Comparison of ENCODE assay signal across 8 mouse cellular contexts in genomic region chr12:111162312-111163061, GRCm38 (mm10). TPM values are rescaled to one million over a fixed set of nuclear protein-coding genes. Genes with fewer than 3 reads are reported as not detected.
DNase-seq lines count a peak whose midpoint lies in the region; ATAC-seq lines count a peak whose summit lies in the region.

No protein-coding gene starts in this region.

- peak overlapping the region; percentile 96 for H3K27ac ChIP-seq in forebrain, embryonic 16.5 days (ENCODE audit: low read length)
- H3K27ac ChIP-seq in intestine, embryonic 14.5 days (ENCODE audit: low read depth) = peak overlapping the region; percentile 43; the same call in 1 of the 2 replicates
- H3K27ac ChIP-seq in limb, embryonic 15.5 days = no peak overlapping the region
- peak overlapping the region; percentile 57 for H3K27ac ChIP-seq in neural tube, embryonic 12.5 days

- no peaks in the 10 kb centered on the region for H3K9me3 ChIP-seq in forebrain, embryonic 16.5 days (ENCODE audit: control insufficient read depth, low read length)
- H3K9me3 ChIP-seq in intestine, embryonic 14.5 days (ENCODE audit: control insufficient read depth, low read length) = no peaks in the 10 kb centered on the region
- H3K9me3 ChIP-seq in limb, embryonic 15.5 days = no peaks in the 10 kb centered on the region
- no peaks in the 10 kb centered on the region for H3K9me3 ChIP-seq in neural tube, embryonic 12.5 days

- peak overlapping the region; percentile 55 for H3K9ac ChIP-seq in forebrain, embryonic 16.5 days (replicated peaks; ENCODE audit: low read depth, low read length)
- peak overlapping the region; percentile 29; the same call in 1 of the 2 replicates for H3K9ac ChIP-seq in intestine, embryonic 14.5 days (ENCODE audit: low read length)
- H3K9ac ChIP-seq in limb, embryonic 15.5 days = no peak overlapping the region
- H3K9ac ChIP-seq in neural tube, embryonic 12.5 days = 0 out of 2 replicates have a peak overlapping the region, but pooled peaks have one; percentile 21

- no peaks in the 10 kb centered on the region for H3K27me3 ChIP-seq in forebrain, embryonic 16.5 days (replicated peaks; ENCODE audit: control insufficient read depth, insufficient read depth, low read length)
- H3K27me3 ChIP-seq in intestine, embryonic 14.5 days (replicated peaks; ENCODE audit: control insufficient read depth, insufficient read depth, low read length) = no peaks in the 10 kb centered on the region
- no peaks in the 10 kb centered on the region for H3K27me3 ChIP-seq in limb, embryonic 15.5 days
- H3K27me3 ChIP-seq in neural tube, embryonic 12.5 days (replicated peaks) = no peaks in the 10 kb centered on the region

- H3K36me3 ChIP-seq in forebrain, embryonic 16.5 days (ENCODE audit: control insufficient read depth, insufficient read depth) = no peaks in the 10 kb centered on the region
- H3K36me3 ChIP-seq in intestine, embryonic 14.5 days (ENCODE audit: control insufficient read depth, insufficient read depth, low read length) = no peaks in the 10 kb centered on the region
- no peaks in the 10 kb centered on the region for H3K36me3 ChIP-seq in limb, embryonic 15.5 days
- H3K36me3 ChIP-seq in neural tube, embryonic 12.5 days = no peaks in the 10 kb centered on the region

- DNase-seq in testis, postnatal 10 days (ENCODE audit: low spot score) = peak; percentile 53
- no peak for DNase-seq in testis, postnatal 14 days (ENCODE audit: low spot score)
- peak; percentile 76 for DNase-seq in intestine, embryonic 14.5 days (ENCODE audit: low spot score)
- no peak for DNase-seq in T-cell, adult 2 months (ENCODE audit: low spot score)
- no peak for DNase-seq in urinary bladder, adult 2 months (ENCODE audit: low spot score)

- peak overlapping the region; percentile 53 for H3K4me2 ChIP-seq in forebrain, embryonic 16.5 days (ENCODE audit: low read length)
- H3K4me2 ChIP-seq in intestine, embryonic 14.5 days (ENCODE audit: low read length) = peak overlapping the region; percentile 47
- H3K4me2 ChIP-seq in limb, embryonic 15.5 days = peak overlapping the region; percentile 45
- peak overlapping the region; percentile 52 for H3K4me2 ChIP-seq in neural tube, embryonic 12.5 days (replicated peaks)

- peak; percentile 62 for ATAC-seq in forebrain, embryonic 16.5 days
- ATAC-seq in intestine, embryonic 14.5 days (replicated peaks; ENCODE audit: low FRiP score, low TSS enrichment, low read depth) = no peak
- ATAC-seq in limb, embryonic 15.5 days (ENCODE audit: insufficient number of reproducible peaks, low FRiP score, low TSS enrichment, low read depth) = no peak
- ATAC-seq in neural tube, embryonic 12.5 days (ENCODE audit: low FRiP score, low read depth) = no peak

- peak overlapping the region; percentile 32 for H3K4me3 ChIP-seq in forebrain, embryonic 16.5 days (replicated peaks; ENCODE audit: low read length)
- H3K4me3 ChIP-seq in intestine, embryonic 14.5 days (ENCODE audit: low read depth, low read length) = peak overlapping the region; percentile 15; the same call in 1 of the 2 replicates
- H3K4me3 ChIP-seq in limb, embryonic 15.5 days = peak overlapping the region; percentile 25
- peak overlapping the region; percentile 21 for H3K4me3 ChIP-seq in neural tube, embryonic 12.5 days

- peaks cover 38% of the 10 kb centered on the region for H3K4me1 ChIP-seq in forebrain, embryonic 16.5 days (replicated peaks; ENCODE audit: control insufficient read depth, insufficient read depth, low read length)
- H3K4me1 ChIP-seq in intestine, embryonic 14.5 days (replicated peaks; ENCODE audit: control insufficient read depth, insufficient read depth, low read length) = peaks cover 23% of the 10 kb centered on the region
- H3K4me1 ChIP-seq in limb, embryonic 15.5 days = peaks cover 35% of the 10 kb centered on the region
- peaks cover 36% of the 10 kb centered on the region for H3K4me1 ChIP-seq in neural tube, embryonic 12.5 days

- 4% methylated on average over 16 of the region's 16 CpGs for WGBS in forebrain, embryonic 16.5 days
- 13% methylated on average over 16 of the region's 16 CpGs for WGBS in intestine, embryonic 14.5 days
- WGBS in limb, embryonic 15.5 days = 13% methylated on average over 16 of the region's 16 CpGs
- WGBS in neural tube, embryonic 12.5 days = 11% methylated on average over 16 of the region's 16 CpGs

RNA-seq across cellular contexts. Expression of gene Traf3, which starts 3.7 kb away (rescaled TPM):
- 14.0 and 15.8 TPM in 2 replicates for polyA plus RNA-seq in forebrain, embryonic 16.5 days (2015; fragmentation: Nextera tagmentation; extraction: Ambion mirVana)
- polyA plus RNA-seq in intestine, embryonic 14.5 days (2014; fragmentation: Nextera tagmentation; extraction: Ambion mirVana) = 9.1 and 9.9 TPM in 2 replicates
- 9.0 and 11.5 TPM in 2 replicates for polyA plus RNA-seq in limb, embryonic 15.5 days (2015; fragmentation: Nextera tagmentation; extraction: Ambion mirVana)
- 20.3 and 22.8 TPM in 2 replicates for polyA plus RNA-seq in neural tube, embryonic 12.5 days (2016; fragmentation: Nextera tagmentation; extraction: Ambion mirVana)
- polyA plus RNA-seq in urinary bladder, adult 2 months (2012; rRNA removed) = 18.2 and 20.4 TPM in 2 replicates

RNA-seq across cellular contexts. Expression of gene 4930595D18Rik, which starts 21.8 kb away (rescaled TPM):
- polyA plus RNA-seq in forebrain, embryonic 16.5 days (2015; fragmentation: Nextera tagmentation; extraction: Ambion mirVana) = not detected in 2 replicates
- polyA plus RNA-seq in intestine, embryonic 14.5 days (2014; fragmentation: Nextera tagmentation; extraction: Ambion mirVana) = not detected in 2 replicates
- not detected in 2 replicates for polyA plus RNA-seq in limb, embryonic 15.5 days (2015; fragmentation: Nextera tagmentation; extraction: Ambion mirVana)
- polyA plus RNA-seq in neural tube, embryonic 12.5 days (2016; fragmentation: Nextera tagmentation; extraction: Ambion mirVana) = not detected in 2 replicates
- polyA plus RNA-seq in urinary bladder, adult 2 months (2012; rRNA removed) = not detected in 2 replicates

Comparison
In these comparisons a context has a peak if more than half of its experiments do, and no peak if none do; other contexts are left out.
1. DNase-seq: peak in testis, postnatal 10 days (single experiment) and intestine, embryonic 14.5 days (single experiment); none in testis, postnatal 14 days (single experiment), T-cell, adult 2 months (single experiment) and urinary bladder, adult 2 months (single experiment).
2. Peak in every context shown above with its lines, with median percentiles within 50 percentile points of each other: H3K4me2 ChIP-seq and H3K4me3 ChIP-seq.